Mouse (Mus musculus): ENCODE data around the gene Bach2.
A peak's percentile ranks its signal among the peaks of the same experiment; 100 is the strongest.

The Bach2 gene

DNA sequence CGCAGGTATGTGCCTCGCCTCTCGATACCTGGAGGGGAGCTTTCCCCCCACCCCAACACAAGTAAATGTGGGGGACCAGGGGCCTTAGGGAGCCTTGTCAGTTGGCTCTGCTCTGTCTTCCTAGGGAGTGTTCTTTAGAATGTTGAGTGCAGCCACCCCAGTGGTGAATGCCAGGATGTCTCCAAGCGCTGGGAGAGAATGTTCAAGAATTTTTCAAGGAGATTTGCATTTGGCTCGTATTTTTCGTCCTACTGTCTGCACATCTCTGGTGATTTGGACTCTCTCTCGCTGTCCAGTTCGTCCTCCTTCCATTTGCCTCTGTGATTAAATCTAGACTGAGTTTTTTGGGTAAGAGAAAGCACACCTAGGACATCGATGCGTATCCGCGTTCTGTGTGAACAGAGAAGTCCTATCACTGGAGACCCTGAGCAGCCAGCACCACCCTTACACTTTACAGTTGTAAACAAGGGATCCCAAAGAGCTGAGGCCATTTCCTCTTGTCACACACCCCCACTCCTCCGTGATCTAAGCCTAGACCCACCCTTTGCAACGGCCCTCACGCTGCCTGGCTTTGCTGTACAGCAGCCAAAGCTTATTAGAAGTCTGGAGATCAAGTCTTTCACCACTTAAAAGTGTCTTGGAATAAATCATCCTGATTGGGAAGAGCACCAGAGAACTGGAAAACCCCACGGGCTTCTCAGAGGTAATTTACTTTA lies 143.2 kb downstream of the Bach2 start:
- DNase-seq (ENCODE audit: extremely low read depth, insufficient read length, low spot score): no peak

DNA sequence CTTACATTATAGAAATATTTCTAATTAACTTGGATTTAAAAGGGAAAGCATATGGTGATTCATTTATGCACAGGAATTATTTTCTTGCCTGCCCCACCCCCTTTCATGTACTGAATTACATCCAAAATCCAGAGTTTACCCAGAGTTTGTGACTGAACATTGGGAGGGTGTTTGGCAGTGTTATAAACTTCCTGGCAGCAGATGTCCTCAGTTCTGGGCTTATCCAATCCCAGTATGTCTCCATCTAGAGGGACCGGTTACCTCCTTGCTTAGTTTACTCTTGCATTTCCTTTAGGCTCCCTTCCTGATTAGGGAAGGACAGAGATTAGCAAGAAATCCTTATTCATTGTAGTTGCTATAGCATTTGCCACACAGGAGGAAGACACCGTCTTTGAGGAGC lies 146.5 kb downstream of the Bach2 start:
- DNase-seq (ENCODE audit: extremely low read depth, insufficient read length, low spot score): no peak

DNA sequence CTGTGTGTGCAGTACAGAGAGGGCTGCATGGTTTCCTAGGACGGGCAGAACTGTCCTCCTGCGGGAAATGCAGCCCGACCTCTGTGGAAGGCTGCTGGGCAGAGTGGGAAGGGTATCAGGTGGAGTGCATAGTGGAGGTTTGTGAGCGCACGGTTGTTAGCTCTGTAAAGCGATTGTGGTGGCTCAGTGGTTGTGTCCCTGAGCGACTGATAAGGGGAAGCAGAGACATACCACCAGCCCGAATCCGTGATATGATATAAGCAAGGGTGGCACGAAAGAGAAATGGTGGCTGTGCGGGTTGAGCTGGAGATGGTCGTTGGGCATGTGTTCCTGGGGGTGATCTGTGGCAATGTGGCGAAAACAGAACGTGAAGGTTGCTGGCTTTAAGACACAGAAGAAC lies 147.0 kb downstream of the Bach2 start:
- no peak for DNase-seq (ENCODE audit: extremely low read depth, insufficient read length, low spot score)

DNA sequence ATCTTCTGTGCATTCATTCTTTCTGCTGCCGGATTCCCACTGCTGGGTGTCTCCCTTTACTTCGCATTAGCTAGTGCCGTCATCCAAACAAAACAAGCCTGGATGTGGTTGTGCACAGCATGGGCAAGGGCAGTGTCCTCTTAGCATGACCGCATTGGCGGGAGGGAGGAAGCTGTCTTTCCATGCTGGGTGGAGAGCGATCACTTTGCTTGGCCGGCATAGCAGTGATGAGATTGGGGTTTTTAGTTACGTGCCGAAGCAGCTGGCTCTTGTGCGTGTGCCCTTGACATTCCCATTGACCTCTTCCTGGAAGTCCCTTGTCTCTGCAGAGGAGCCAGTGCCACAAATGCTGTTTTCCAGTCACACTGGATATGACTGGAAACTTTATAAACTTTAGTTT lies 147.7 kb downstream of the Bach2 start:
- no peak for DNase-seq (ENCODE audit: extremely low read depth, insufficient read length, low spot score)

DNA sequence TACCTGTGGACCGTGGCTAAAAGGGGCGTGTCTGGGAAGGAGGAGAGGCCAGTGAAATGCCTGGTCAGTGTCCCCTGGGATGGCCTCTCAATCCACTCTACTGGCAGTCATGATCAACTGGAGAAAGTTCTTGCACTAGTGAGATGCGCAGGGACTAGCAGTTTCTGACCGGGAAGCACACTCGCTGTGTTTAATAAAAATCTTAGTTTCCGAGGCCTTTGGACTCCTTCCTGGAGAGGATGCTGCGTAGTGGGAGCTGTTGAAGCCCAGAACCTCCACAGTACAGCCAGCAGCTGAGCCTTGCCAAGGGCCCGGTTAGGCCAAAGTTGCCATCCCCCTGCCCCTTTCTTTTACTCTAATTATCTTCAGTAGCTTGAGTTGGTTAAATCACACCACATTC lies 148.3 kb downstream of the Bach2 start:
- no peak for DNase-seq (ENCODE audit: extremely low read depth, insufficient read length, low spot score)

DNA sequence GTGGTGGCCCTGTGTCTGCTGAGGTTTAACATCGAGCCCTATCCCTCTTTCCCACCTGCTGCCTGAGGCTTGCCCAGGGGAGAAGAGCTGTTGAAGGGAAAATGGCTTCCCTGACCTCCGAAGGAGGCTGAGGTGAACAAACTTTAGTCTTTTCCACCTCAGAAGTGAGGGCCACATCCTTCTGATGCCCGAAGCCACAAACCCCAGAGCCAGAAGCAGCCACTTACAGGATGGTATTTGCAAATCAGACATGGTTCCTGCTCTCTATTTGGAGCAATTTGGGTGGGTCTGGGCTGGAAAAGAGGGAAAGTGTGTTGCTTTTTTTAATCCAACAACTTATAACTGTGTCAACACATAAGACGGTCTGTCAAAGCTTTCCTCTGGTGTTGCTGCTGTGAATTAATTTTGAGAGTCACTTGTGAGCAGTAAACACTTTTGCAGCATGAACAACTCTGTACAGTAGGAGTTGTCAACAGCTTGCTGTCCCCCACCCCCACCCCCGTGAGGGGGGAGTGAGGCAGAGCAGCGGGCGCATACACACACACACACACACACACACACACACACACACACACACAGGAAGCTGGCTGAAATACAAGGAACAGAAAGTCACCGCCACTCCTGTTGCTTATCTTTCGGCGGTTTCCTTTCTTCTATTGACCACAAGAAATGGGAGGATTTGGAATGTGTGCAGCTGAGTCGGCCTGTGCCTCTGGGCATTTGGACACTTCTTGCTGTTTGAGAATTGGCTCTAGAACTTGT lies 149.1 kb downstream of the Bach2 start:
- peak; percentile 74 for DNase-seq (ENCODE audit: extremely low read depth, insufficient read length, low spot score)

DNA sequence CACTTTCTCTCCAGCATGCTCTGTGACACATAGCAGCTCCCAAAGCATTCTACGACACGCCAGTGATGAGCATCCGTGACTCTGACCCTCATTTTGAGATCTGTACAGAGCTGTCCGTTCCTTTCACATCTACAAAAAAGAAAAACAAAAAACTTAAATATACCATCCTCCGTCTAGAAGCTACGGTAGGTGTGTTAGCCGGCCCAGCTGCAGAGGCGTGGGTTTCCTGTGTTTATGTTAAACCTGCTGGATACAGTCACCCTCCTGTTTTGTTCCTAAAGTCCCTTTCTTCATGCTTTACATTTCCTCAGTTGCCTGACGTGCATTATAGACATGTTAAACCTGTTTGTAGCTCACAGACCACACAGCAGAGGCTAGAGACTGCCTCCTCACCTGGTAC lies 150.0 kb downstream of the Bach2 start:
- DNase-seq (ENCODE audit: extremely low read depth, insufficient read length, low spot score): no peak

DNA sequence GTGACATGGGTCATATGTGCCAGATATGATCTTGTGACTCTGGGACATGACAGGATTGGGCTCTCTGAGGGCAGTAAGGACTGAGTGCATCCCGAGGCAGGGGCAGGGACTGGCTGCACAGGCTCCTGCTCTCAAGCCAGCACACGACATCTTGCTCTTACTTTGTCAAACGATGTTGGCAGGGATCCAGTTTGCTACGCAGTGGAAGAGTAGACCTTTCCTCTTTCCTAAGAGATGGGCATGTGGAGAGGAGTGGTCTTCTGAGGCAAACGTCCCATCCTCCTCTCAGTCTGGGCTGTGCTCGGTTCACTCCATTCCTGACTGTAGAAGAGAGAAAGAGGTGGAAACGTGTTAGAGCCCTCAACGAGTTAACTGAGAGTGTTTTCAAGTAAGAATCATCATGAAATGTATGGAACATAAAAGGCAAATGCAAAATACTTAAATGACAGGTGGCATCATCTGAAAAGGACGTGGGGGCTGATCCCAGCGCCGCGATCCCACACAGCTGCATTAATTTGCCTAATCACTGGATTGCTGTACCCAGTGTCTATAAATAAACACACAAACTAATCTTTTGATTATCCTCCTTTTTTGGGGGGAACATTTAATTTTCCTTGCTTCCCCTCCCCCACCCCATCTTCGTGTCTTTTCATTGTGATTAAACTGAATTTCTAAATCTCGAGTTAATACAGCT lies 150.7 kb downstream of the Bach2 start:
- DNase-seq (ENCODE audit: extremely low read depth, insufficient read length, low spot score): no peak

DNA sequence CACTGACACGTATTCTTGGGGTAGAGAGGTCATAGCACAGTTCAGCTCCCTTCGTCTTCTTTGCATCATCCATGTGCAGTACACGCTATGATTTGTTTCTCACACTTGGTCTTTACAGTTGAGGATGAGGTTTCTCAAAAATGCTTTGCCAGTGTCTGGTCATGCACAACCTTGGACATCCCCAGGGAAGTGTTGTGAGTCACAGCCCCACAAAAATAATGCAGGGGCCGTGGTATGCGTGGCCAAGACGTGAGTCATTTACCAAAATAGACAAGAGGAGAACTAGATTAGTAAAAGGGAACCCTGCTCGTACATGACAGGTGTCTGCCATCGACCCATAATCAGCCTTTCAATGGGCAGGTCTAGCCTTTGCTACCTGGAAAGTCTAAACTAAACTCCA lies 152.7 kb downstream of the Bach2 start:
- peak; percentile 82 for DNase-seq (ENCODE audit: extremely low read depth, insufficient read length, low spot score)

DNA sequence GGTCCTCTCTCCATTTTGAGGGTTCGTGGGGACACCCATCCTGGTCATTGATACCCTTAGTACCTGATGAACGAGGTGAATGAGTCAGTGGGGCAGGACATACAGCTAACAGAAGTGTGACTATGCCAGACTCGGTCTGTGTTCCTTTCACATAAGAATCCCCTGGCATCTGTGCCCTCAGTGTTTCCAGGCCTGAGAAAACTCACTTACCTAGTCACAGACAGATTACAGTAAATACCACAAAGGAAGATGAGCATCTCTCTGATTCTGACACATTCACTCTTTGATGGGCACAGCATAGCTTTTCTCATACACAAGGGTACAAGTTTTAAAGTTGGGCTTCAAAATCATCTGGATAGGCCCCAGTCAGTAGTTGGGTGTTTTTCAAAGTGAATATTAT lies 154.6 kb downstream of the Bach2 start:
- no peak for DNase-seq (ENCODE audit: extremely low read depth, insufficient read length, low spot score)

DNA sequence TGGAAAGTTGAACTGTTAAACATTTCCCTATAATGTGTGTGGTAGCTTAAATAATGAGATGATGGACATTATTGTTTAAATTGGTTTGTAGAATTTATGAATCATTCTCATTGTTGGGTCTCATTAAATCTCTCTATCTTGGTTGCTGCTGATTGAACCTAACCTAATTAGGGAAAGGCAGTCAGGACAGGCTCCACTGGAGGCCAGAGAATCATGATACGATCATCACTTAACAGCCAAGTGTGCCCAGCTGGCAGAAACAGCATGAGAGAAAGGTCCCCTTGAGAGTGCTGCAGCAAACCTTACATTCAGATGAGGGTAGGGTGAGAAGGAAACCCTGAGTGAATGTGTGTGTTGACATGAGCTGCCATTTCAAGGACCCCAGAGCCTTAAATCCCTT lies 155.3 kb downstream of the Bach2 start:
- no peak for DNase-seq (ENCODE audit: extremely low read depth, insufficient read length, low spot score)

DNA sequence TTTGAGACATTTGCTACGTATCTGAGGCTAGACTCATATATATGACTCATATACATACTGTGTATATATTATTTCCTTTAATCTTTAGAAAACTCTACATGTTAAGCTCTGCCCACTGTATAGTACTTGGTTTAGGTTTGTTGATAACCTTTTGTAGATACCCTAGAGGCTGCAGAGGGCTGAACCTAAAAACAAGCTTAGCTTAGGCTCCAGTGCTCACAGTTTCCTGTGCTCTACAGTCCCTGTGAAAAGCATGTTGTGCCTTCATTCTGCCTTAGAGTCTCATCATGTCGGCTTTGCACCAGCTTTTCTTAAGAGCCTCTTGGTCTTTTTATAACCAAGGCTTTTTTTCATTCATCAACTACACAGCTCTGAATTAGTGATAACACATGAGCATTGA lies 156.2 kb downstream of the Bach2 start:
- DNase-seq (ENCODE audit: extremely low read depth, insufficient read length, low spot score): no peak

DNA sequence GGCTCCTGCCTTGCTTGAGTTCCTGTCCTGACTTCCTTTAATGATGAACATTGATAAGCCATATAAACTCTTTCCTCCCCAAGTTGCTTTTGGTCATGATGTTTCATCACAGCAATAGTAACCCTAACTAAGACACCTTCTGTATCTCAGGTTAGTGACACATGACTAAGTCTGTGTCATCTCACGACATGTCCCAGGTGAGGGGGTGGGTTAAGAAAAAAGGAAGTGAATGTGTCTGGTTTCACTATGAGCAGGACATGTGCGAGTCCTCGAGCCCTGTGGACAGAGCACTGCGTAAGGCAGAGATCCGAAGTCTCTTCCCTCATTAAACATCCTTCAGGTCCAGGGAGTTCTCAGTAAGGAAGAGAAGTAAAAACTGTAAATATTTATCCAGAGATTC lies 162.9 kb downstream of the Bach2 start:
- DNase-seq (ENCODE audit: extremely low read depth, insufficient read length, low spot score): no peak

DNA sequence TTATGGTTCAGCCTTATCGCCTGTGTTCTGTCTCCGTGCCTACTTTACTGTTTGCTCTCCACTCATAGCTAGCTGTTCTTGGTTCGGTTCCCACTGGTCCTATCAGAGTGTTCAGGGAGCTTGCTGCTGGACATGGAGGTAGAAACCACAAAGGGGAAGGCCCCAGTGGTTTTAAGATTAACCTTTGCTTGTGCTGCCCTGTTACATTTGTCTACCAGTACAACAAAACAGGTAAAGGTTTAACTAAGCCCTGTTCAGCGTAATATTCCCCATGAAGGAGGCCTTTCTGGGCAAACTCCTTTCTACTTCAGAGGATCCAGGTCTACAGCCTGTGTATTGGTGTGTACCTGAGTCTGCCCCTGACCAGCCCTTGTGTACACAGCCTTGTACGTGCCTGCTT lies 164.9 kb downstream of the Bach2 start:
- DNase-seq (ENCODE audit: extremely low read depth, insufficient read length, low spot score): no peak

DNA sequence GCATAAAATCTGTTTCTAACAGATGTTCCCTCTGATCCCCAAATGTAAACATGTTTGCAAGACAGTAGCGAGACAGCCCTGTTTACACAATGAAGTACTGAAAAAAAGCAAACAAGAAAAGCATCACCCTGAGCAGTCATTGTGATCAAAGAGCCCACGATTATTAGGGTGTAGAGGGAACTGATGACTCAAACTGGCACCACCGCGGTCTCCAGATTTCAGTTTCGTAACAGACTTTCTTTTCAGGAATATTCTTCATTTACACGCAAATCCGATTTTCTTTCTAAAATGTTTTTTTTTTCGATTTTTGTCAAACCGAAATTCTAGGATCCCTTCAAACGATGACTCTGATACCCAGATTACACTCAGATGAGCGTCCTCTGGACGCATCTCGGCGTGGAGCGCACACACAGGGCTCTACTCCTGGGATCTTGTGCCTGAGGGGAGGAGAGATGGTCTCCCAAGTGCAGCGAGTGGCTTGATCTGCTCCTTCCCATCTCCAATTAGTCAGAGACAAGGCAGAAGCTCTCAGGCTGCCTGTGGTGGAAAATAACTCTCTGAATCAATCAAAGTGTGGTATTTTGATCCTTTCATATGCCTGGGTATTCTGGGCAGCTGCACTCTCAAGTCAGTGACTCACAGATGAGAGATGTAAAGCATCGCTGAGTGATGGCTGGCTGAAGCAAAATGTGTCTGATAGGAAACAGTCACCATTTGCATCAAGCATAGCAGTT lies 166.7 kb downstream of the Bach2 start:
- DNase-seq (ENCODE audit: extremely low read depth, insufficient read length, low spot score): peak; percentile 79

DNA sequence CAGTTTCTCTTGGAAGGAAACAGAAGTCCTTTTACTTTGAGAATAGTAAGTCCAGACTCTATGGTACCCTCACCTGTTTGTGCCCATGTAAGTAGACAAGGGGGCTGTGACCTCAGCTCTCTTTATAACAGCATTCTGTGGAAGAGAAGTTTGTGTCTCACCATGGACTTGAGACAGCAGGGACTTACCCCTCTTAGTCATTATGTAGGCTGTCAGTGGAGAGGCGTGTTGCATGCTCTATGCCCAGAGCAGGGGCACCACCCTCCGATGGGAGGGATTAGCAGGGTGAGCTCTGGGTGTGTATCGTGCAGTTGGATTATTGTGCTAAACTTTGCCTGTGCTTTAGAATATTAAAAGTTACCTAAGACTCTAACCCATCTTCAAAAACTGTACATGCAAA lies 167.4 kb downstream of the Bach2 start:
- peak; percentile 55 for DNase-seq (ENCODE audit: extremely low read depth, insufficient read length, low spot score)

DNA sequence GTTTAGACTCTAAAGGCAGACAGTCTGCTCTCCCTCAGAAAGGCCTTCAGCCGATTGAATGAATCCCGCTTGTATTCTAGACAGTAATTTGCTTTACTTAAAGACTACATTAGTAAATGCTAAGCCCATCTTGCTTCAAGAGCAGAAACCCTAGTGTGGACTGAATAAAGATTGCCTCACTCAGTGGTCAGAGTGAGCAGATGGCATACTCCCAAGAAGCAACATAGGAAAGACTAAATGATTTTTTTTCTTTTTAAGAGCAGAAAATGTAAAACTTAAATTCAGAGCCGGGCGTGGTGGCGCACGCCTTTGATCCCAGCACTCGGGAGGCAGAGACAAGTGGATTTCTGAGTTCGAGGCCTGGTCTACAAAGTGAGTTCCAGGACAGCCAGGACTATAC lies 169.9 kb downstream of the Bach2 start:
- peak; percentile 54 for DNase-seq (ENCODE audit: extremely low read depth, insufficient read length, low spot score)

DNA sequence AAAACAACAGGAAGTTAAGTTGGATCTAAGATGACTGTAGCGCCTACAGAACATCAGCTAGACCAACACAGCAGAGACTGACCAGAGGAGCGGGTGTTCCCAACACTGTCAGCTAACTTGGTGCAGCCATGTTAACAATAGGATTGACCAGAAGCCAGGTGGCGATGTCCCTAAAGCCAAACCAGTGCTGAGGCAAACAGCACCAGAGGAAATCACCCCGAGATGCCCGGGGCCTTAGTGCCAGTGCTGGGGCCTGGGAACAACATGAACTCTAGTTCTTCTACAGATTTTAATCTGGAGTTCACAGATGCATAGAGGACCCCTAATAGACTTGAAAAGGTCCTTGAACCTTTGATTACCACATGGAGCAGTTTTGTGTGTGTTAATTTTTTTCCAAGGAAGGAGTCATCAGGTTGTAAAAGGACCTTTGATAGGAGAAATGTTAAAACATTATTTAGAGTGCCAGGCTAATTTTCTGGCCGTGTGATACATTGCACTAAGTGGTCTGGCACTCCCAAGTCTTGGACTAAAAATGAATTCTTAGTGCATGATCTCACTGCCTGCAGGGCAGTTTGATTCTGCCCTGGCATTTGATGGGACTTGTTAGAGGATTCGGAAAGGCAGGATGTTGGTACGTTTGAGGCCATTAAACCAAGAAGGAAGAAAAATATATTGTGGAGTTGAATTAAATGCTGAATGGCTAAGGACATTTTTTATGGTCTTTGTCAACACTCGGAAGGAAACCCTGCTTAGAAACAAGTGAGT lies 170.7 kb downstream of the Bach2 start:
- DNase-seq (ENCODE audit: extremely low read depth, insufficient read length, low spot score): peak; percentile 74

DNA sequence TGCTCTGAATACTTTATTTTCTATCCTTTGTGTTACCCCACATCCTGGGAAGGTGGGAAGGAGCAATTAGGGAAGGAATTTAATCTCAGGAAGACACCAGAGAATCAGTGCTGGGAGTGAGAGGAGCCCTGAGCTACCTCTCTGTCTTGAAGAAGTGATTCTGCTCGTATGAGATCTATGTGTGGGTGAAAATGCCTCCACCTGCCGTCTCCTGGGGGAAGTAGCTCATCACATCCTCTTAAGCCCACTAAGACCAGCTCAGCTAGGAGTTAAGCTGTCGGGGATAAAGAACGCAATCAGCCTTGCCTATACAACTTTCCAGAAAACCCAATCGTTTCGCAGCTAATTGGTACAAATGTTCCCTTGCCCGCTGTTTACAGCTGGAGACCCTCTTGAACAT lies 174.5 kb downstream of the Bach2 start:
- DNase-seq (ENCODE audit: extremely low read depth, insufficient read length, low spot score): no peak

DNA sequence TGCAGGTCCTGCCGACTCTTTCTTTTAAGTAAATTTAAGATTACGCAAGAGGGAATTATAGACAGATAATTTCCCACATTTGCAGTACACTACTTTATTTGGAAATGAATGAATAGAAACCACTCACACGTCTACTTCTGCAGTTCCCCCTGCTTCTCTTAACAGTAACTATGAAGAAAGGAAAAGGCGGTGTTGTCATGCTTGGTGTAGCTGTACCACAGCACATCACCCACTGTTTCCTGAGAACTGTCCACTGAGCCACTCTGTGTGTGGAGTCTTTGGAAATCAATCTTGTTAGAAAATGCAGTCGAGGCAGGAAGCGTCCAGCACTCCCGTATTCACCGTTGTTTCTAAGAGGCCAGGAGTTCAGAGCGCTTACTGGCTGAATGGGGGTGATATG lies 174.9 kb downstream of the Bach2 start:
- no peak for DNase-seq (ENCODE audit: extremely low read depth, insufficient read length, low spot score)
